ENCODE assay signal across 12 mouse cellular contexts in genomic region chr10:78338180-78338579, GRCm38 (mm10). TPM values are rescaled to one million over a fixed set of nuclear protein-coding genes. Genes with fewer than 3 reads are reported as not detected.
A peak's percentile ranks its signal among the peaks of the same experiment; 100 is the strongest.
DNase-seq lines count a peak whose midpoint lies in the region; ATAC-seq and TF ChIP-seq lines count a peak whose summit lies in the region.
"Had no signal": no experiment of that assay in that cellular context is flagged by ENCODE, and none has a peak within 500 bp of the region (broad histone marks: within the 10 kb centered on the region; RNA-seq: fewer than 3 reads in every experiment).

No protein-coding gene starts in this region.

- peak; percentile 83 for ATAC-seq in heart, postnatal 0 days (ENCODE audit: insufficient read depth, low read depth)
- ATAC-seq in stomach, postnatal 0 days (ENCODE audit: low FRiP score, low TSS enrichment): no peak; the same call in 1 of the 2 replicates
- ATAC-seq: inflammation-experienced regulatory T-cells, adult 6 months had no signal

- H3K27ac ChIP-seq in heart, postnatal 0 days (ENCODE audit: low read depth): peak overlapping the region; percentile 53; the same call in 1 of the 2 replicates
- H3K27ac ChIP-seq in olfactory bulb, adult 2 months (ENCODE audit: insufficient read depth, low read depth, low read length): 0 out of 2 replicates have a peak overlapping the region, but pooled peaks have one; percentile 1
- no peak overlapping the region for H3K27ac ChIP-seq in stomach, postnatal 0 days (replicated peaks)
- H3K27ac ChIP-seq: embryonic facial prominence, embryonic 12.5 days; liver, embryonic 15.5 days had no signal

- TF ChIP-seq POLR2A in olfactory bulb, adult 2 months (IDR thresholded peaks at IDR 0.05; ENCODE audit: insufficient read depth, low read depth, low read length): no peak

- TF ChIP-seq CTCF in heart, postnatal 0 days (IDR thresholded peaks at IDR 0.05; ENCODE audit: low read depth): no peak
- no peak for TF ChIP-seq CTCF in olfactory bulb, adult 2 months (IDR thresholded peaks at IDR 0.05; ENCODE audit: insufficient read depth, low read depth, low read length)
- no peak for TF ChIP-seq CTCF in stomach, postnatal 0 days (IDR thresholded peaks at IDR 0.05; ENCODE audit: low read depth)

- H3K9me3 ChIP-seq in heart, postnatal 0 days (replicated peaks; ENCODE audit: control insufficient read depth, low read length): no peaks in the 10 kb centered on the region
- H3K9me3 ChIP-seq in stomach, postnatal 0 days (ENCODE audit: control insufficient read depth, low read length): no peaks in the 10 kb centered on the region
- H3K9me3 ChIP-seq: embryonic facial prominence, embryonic 12.5 days; liver, embryonic 15.5 days had no signal

- peak; percentile 66 for DNase-seq in right cerebral cortex, adult 18-20 months
- no peak for DNase-seq in right cerebral cortex, postnatal 36 days (ENCODE audit: low spot score in 2 of 2)
- DNase-seq in gastrocnemius, adult 18-20 months (ENCODE audit: low spot score): peak; percentile 75
- DNase-seq in heart, postnatal 0 days (ENCODE audit: low spot score): peak; percentile 84
- DNase-seq in stomach, postnatal 0 days (ENCODE audit: low spot score): no peak
- no peak for DNase-seq in yolk sac, embryonic 10.5 days (ENCODE audit: low spot score)
- no peak for DNase-seq in testis, postnatal 14 days (ENCODE audit: low spot score)
- DNase-seq: thymus, adult 2 months had no signal

- no peak overlapping the region for H3K4me3 ChIP-seq in heart, postnatal 0 days (ENCODE audit: low read depth, low read length)
- H3K4me3 ChIP-seq in olfactory bulb, adult 2 months (ENCODE audit: insufficient read depth, low read depth, low read length): no peak overlapping the region
- no peak overlapping the region for H3K4me3 ChIP-seq in stomach, postnatal 0 days (ENCODE audit: low read depth, low read length)
- H3K4me3 ChIP-seq: embryonic facial prominence, embryonic 12.5 days; liver, embryonic 15.5 days had no signal

- WGBS in heart, postnatal 0 days: 35% methylated on average over 5 of the region's 5 CpGs
- 30% methylated on average over 5 of the region's 5 CpGs for WGBS in olfactory bulb, adult 2 months
- WGBS in stomach, postnatal 0 days: 48% methylated on average over 5 of the region's 5 CpGs

- no peak for TF ChIP-seq EP300 in heart, postnatal 0 days (IDR thresholded peaks at IDR 0.05; ENCODE audit: low read depth)
- TF ChIP-seq EP300 in stomach, postnatal 0 days (optimal IDR thresholded peaks at IDR 0.05): no peak

- H3K9ac ChIP-seq in heart, postnatal 0 days (replicated peaks; ENCODE audit: low read depth, low read length): no peak overlapping the region
- H3K9ac ChIP-seq in stomach, postnatal 0 days (ENCODE audit: low read length): no peak overlapping the region
- H3K9ac ChIP-seq: embryonic facial prominence, embryonic 12.5 days; liver, embryonic 15.5 days had no signal

- H3K4me2 ChIP-seq in heart, postnatal 0 days (ENCODE audit: low read depth, low read length): no peak overlapping the region
- no peak overlapping the region for H3K4me2 ChIP-seq in stomach, postnatal 0 days (replicated peaks; ENCODE audit: low read depth)
- H3K4me2 ChIP-seq: embryonic facial prominence, embryonic 12.5 days; liver, embryonic 15.5 days had no signal

- peaks cover 11% of the 10 kb centered on the region for H3K4me1 ChIP-seq in heart, postnatal 0 days (ENCODE audit: control insufficient read depth, insufficient read depth)
- H3K4me1 ChIP-seq in olfactory bulb, adult 2 months (ENCODE audit: control insufficient read depth, insufficient read depth, low read length): peaks cover 41% of the 10 kb centered on the region
- no peaks in the 10 kb centered on the region for H3K4me1 ChIP-seq in stomach, postnatal 0 days (replicated peaks; ENCODE audit: control insufficient read depth, insufficient read depth)
- H3K4me1 ChIP-seq: liver, embryonic 15.5 days had no signal

- no peaks in the 10 kb centered on the region for H3K27me3 ChIP-seq in heart, postnatal 0 days (ENCODE audit: control insufficient read depth, insufficient read depth, low read length)
- H3K27me3 ChIP-seq in stomach, postnatal 0 days (ENCODE audit: control insufficient read depth, insufficient read depth, low read length): no peaks in the 10 kb centered on the region
- H3K27me3 ChIP-seq: embryonic facial prominence, embryonic 12.5 days had no signal

- no peaks in the 10 kb centered on the region for H3K36me3 ChIP-seq in heart, postnatal 0 days (replicated peaks; ENCODE audit: control insufficient read depth, insufficient read depth, low read length)
- H3K36me3 ChIP-seq in stomach, postnatal 0 days (ENCODE audit: control insufficient read depth, insufficient read depth, low read length): no peaks in the 10 kb centered on the region
- H3K36me3 ChIP-seq: liver, embryonic 15.5 days had no signal

RNA-seq across cellular contexts. Expression of gene Agpat3, which starts 14.1 kb away (rescaled TPM):
- 100 to 1,000 TPM; 115 to 118 TPM for total RNA-seq in gastrocnemius, adult 18-20 months (2021)
- total RNA-seq in heart, postnatal 0 days (2014; rRNA removed; ENCODE audit: low replicate concordance): 151 and 164 TPM in 2 replicates
- polyA plus RNA-seq in heart, postnatal 0 days (2015; fragmentation: Nextera tagmentation; extraction: Ambion mirVana): 173 and 182 TPM in 2 replicates
- polyA plus RNA-seq in olfactory bulb, adult 2 months (2012; ENCODE audit: insufficient read depth, insufficient read length, low replicate concordance, missing spikeins): 102 TPM in 1 of 2 replicates, not detected in the other
- 69.9 and 71.5 TPM in 2 replicates for polyA plus RNA-seq in stomach, postnatal 0 days (2015; fragmentation: Nextera tagmentation; extraction: Ambion mirVana)

Comparison
In these comparisons a context has a peak if more than half of its experiments do, and no peak if none do; other contexts are left out.
1. DNase-seq: peak in right cerebral cortex, adult 18-20 months (single experiment), gastrocnemius, adult 18-20 months (single experiment) and heart, postnatal 0 days (single experiment); none in right cerebral cortex, postnatal 36 days (0 of 2), stomach, postnatal 0 days (single experiment), yolk sac, embryonic 10.5 days (single experiment) and testis, postnatal 14 days (single experiment).